Mouse (Mus musculus): ENCODE data around the gene Lrmda. TPM values are rescaled to one million over a fixed set of nuclear protein-coding genes. Genes with fewer than 3 reads are reported as not detected.
"Not testable (repeated sequence)": the region's sequence is repeated elsewhere in the genome, so short reads cannot be mapped to it uniquely, and the experiment has no call there.

Lrmda gene
- total and polyA plus RNA-seq, 2 experiments from 2014 or later: 0.18 TPM; not detected in 1

GRCm38 (mm10) chr14:22587285-22587957, 567.9 kb downstream of the Lrmda start:
- 66% methylated on average over 4 of the region's 4 CpGs for WGBS
- no peak for TF ChIP-seq CTCF (IDR thresholded peaks at IDR 0.05; ENCODE audit: low read depth)
- ATAC-seq: no peak

GRCm38 (mm10) chr14:22587958-22588296, 568.4 kb downstream of the Lrmda start:
- H3K27me3 ChIP-seq (ENCODE audit: insufficient read depth, low read length): no peaks in the 10 kb centered on the region; the same call in 1 of the 2 replicates
- no peak overlapping the region for H3K9ac ChIP-seq
- no peak overlapping the region for H3K4me3 ChIP-seq (ENCODE audit: low read depth, low read length)
- H3K4me1 ChIP-seq (ENCODE audit: insufficient read depth): no peaks in the 10 kb centered on the region
- H3K9me3 ChIP-seq (ENCODE audit: low read length): no peaks in the 10 kb centered on the region
- DNase-seq (no peak), ATAC-seq (no peak)
- H3K27ac ChIP-seq (ENCODE audit: low read depth, low read length): no peak overlapping the region
- 48% methylated on average over 4 of the region's 4 CpGs for WGBS
- no peaks in the 10 kb centered on the region for H3K36me3 ChIP-seq (ENCODE audit: insufficient read depth)
- H3K4me2 ChIP-seq (ENCODE audit: low read depth): no peak overlapping the region
- TF ChIP-seq CTCF (IDR thresholded peaks at IDR 0.05; ENCODE audit: low read depth): no peak

More at GRCm38 (mm10) chr14:22587285-22587957, 567.9 kb downstream of the Lrmda start:
- Histone ChIP-seq H3K27ac (ENCODE audit: low read depth, low read length) (no peak overlapping the region), H3K4me3 (ENCODE audit: low read depth, low read length) (no peak overlapping the region), H3K36me3 (ENCODE audit: insufficient read depth) (no peaks in the 10 kb centered on the region), H3K4me2 (ENCODE audit: low read depth) (no peak overlapping the region), H3K9me3 (ENCODE audit: low read length) (no peaks in the 10 kb centered on the region), H3K4me1 (ENCODE audit: insufficient read depth) (no peaks in the 10 kb centered on the region), H3K9ac (no peak overlapping the region), H3K27me3 (ENCODE audit: insufficient read depth, low read length) (no peaks in the 10 kb centered on the region; the same call in 1 of the 2 replicates)
- no peak for DNase-seq

- DNase-seq; H3K9ac ChIP-seq; H3K4me1 ChIP-seq (ENCODE audit: insufficient read depth): not testable (repeated sequence)
These were observed 568.9 kb downstream of the Lrmda start for GRCm38 (mm10) chr14:22588394-22588793.

GRCm38 (mm10) chr14:22589503-22590215, 570.1 kb downstream of the Lrmda start:
- Histone ChIP-seq H3K4me3 (ENCODE audit: low read depth, low read length) (no peak overlapping the region), H3K27ac (ENCODE audit: low read depth, low read length) (no peak overlapping the region), H3K9ac (no peak overlapping the region), H3K36me3 (ENCODE audit: insufficient read depth) (no peaks in the 10 kb centered on the region), H3K4me2 (ENCODE audit: low read depth) (no peak overlapping the region), H3K27me3 (ENCODE audit: insufficient read depth, low read length) (no peaks in the 10 kb centered on the region; the same call in 1 of the 2 replicates), H3K9me3 (ENCODE audit: low read length) (no peaks in the 10 kb centered on the region), H3K4me1 (ENCODE audit: insufficient read depth) (no peaks in the 10 kb centered on the region)
- TF ChIP-seq CTCF (IDR thresholded peaks at IDR 0.05; ENCODE audit: low read depth): no peak
- 40% methylated on average over 7 of the region's 7 CpGs for WGBS
- ATAC-seq: no peak
- DNase-seq: no peak

More at GRCm38 (mm10) chr14:22588394-22588793, 568.9 kb downstream of the Lrmda start:
- ATAC-seq; H3K36me3 ChIP-seq (ENCODE audit: insufficient read depth); H3K4me3 ChIP-seq (ENCODE audit: low read depth, low read length); H3K27me3 ChIP-seq (ENCODE audit: insufficient read depth, low read length); H3K9me3 ChIP-seq (ENCODE audit: low read length); H3K27ac ChIP-seq (ENCODE audit: low read depth, low read length); H3K4me2 ChIP-seq (ENCODE audit: low read depth): not testable (repeated sequence)
- WGBS: 80% methylated on average over 1 of the region's 1 CpGs

GRCm38 (mm10) chr14:22591186-22591585, 571.7 kb downstream of the Lrmda start:
- H3K9ac ChIP-seq: no peak overlapping the region
- no peak overlapping the region for H3K27ac ChIP-seq (ENCODE audit: low read depth, low read length)
- ATAC-seq (no peak), DNase-seq (no peak)
- no peak overlapping the region for H3K4me2 ChIP-seq (ENCODE audit: low read depth)
- no peak overlapping the region for H3K4me3 ChIP-seq (ENCODE audit: low read depth, low read length)
- no peak for TF ChIP-seq CTCF (IDR thresholded peaks at IDR 0.05; ENCODE audit: low read depth)
- no peaks in the 10 kb centered on the region for H3K36me3 ChIP-seq (ENCODE audit: insufficient read depth)
- 84% methylated on average over 2 of the region's 2 CpGs for WGBS
- no peaks in the 10 kb centered on the region; the same call in 1 of the 2 replicates for H3K27me3 ChIP-seq (ENCODE audit: insufficient read depth, low read length)
- no peaks in the 10 kb centered on the region for H3K4me1 ChIP-seq (ENCODE audit: insufficient read depth)
- H3K9me3 ChIP-seq (ENCODE audit: low read length): no peaks in the 10 kb centered on the region

- Histone ChIP-seq H3K36me3 (ENCODE audit: insufficient read depth) (no peaks in the 10 kb centered on the region), H3K27ac (ENCODE audit: low read depth, low read length) (no peak overlapping the region), H3K27me3 (ENCODE audit: insufficient read depth, low read length) (no peaks in the 10 kb centered on the region; the same call in 1 of the 2 replicates), H3K9me3 (ENCODE audit: low read length) (no peaks in the 10 kb centered on the region), H3K4me1 (ENCODE audit: insufficient read depth) (peaks cover 3% of the 10 kb centered on the region; the same call in 1 of the 2 replicates), H3K9ac (no peak overlapping the region), H3K4me3 (ENCODE audit: low read depth, low read length) (no peak overlapping the region), H3K4me2 (ENCODE audit: low read depth) (no peak overlapping the region)
- 75% methylated on average over 2 of the region's 2 CpGs for WGBS
- DNase-seq (no peak), ATAC-seq (no peak)
- TF ChIP-seq CTCF (IDR thresholded peaks at IDR 0.05; ENCODE audit: low read depth): no peak
These were observed 578.0 kb downstream of the Lrmda start for GRCm38 (mm10) chr14:22597508-22597907.

- 27% methylated on average over 5 of the region's 5 CpGs for WGBS
- DNase-seq: no peak
These were observed 579.1 kb downstream of the Lrmda start for GRCm38 (mm10) chr14:22598638-22599037.

More at GRCm38 (mm10) chr14:22598638-22599037, 579.1 kb downstream of the Lrmda start:
- no peaks in the 10 kb centered on the region; the same call in 1 of the 2 replicates for H3K27me3 ChIP-seq (ENCODE audit: insufficient read depth, low read length)
- H3K4me3 ChIP-seq (ENCODE audit: low read depth, low read length): no peak overlapping the region
- no peaks in the 10 kb centered on the region for H3K36me3 ChIP-seq (ENCODE audit: insufficient read depth)
- peaks cover 3% of the 10 kb centered on the region; the same call in 1 of the 2 replicates for H3K4me1 ChIP-seq (ENCODE audit: insufficient read depth)
- H3K9ac ChIP-seq: no peak overlapping the region
- no peak overlapping the region for H3K27ac ChIP-seq (ENCODE audit: low read depth, low read length)
- TF ChIP-seq CTCF (IDR thresholded peaks at IDR 0.05; ENCODE audit: low read depth): no peak
- ATAC-seq: no peak
- H3K9me3 ChIP-seq (ENCODE audit: low read length): no peaks in the 10 kb centered on the region
- H3K4me2 ChIP-seq (ENCODE audit: low read depth): no peak overlapping the region
